Mouse (Mus musculus): Measurements from ENCODE around the gene Tprg.

Tprg gene

GRCm38 (mm10) chr16:25286517-25286916, at the start of gene Tprg:
Tprg (plus strand) TSS chr16:25286817.
- in situ Hi-C loops (cut with MboI, MseI): no loop called here

- in situ Hi-C loops (cut with MboI, MseI): no loop called here
Measured at GRCm38 (mm10) chr16:25238274-25239050, 48.2 kb upstream of the Tprg start.

GRCm38 (mm10) chr16:25248889-25249288, 37.7 kb upstream of the Tprg start:
- in situ Hi-C loops (cut with MboI, MseI): no loop called here

- in situ Hi-C loops (cut with MboI, MseI): no loop called here
Measured at GRCm38 (mm10) chr16:25250129-25250749, 36.4 kb upstream of the Tprg start.

- in situ Hi-C loops (cut with MboI, MseI): no loop called here
Measured at GRCm38 (mm10) chr16:25251080-25251479, 35.5 kb upstream of the Tprg start.

- in situ Hi-C loops (cut with MboI, MseI): no loop called here
Measured at GRCm38 (mm10) chr16:25254646-25255045, 32.0 kb upstream of the Tprg start.

- in situ Hi-C loops (cut with MboI, MseI): no loop called here
Measured at GRCm38 (mm10) chr16:25255186-25255585, 31.4 kb upstream of the Tprg start.

- in situ Hi-C loops (cut with MboI, MseI): no loop called here
Measured at GRCm38 (mm10) chr16:25255603-25256260, 30.9 kb upstream of the Tprg start.

- in situ Hi-C loops (cut with MboI, MseI): loop anchor here (5.0 kb wide), 2 partner anchors 170 to 1280 kb away; no protein-coding TSS in a partner anchor
Measured at GRCm38 (mm10) chr16:25262306-25262705, 24.3 kb upstream of the Tprg start.

- in situ Hi-C loops (cut with MboI, MseI): loop anchor here (5.0 kb wide), 2 partner anchors 171 to 1281 kb away; no protein-coding TSS in a partner anchor
Measured at GRCm38 (mm10) chr16:25262965-25263364, 23.7 kb upstream of the Tprg start.

- in situ Hi-C loops (cut with MboI, MseI): loop anchor here (5.0 kb wide), 2 partner anchors 171 to 1281 kb away; no protein-coding TSS in a partner anchor
Measured at GRCm38 (mm10) chr16:25263520-25264149, 23.0 kb upstream of the Tprg start.

GRCm38 (mm10) chr16:25265177-25265576, 21.4 kb upstream of the Tprg start:
- in situ Hi-C loops (cut with MboI, MseI): loop anchor here (5.0 kb wide), 1 partner anchor 43 kb away; no protein-coding TSS in a partner anchor

- in situ Hi-C loops (cut with MboI, MseI): loop anchor here (5.0 kb wide), 1 partner anchor 46 kb away; no protein-coding TSS in a partner anchor
Measured at GRCm38 (mm10) chr16:25268276-25268675, 18.3 kb upstream of the Tprg start.

- in situ Hi-C loops (cut with MboI, MseI): no loop called here
Measured at GRCm38 (mm10) chr16:25282563-25282962, 4.1 kb upstream of the Tprg start.

- in situ Hi-C loops (cut with MboI, MseI): no loop called here
Measured at GRCm38 (mm10) chr16:25293753-25294152, 7.1 kb downstream of the Tprg start.

GRCm38 (mm10) chr16:25295546-25295945, 8.9 kb downstream of the Tprg start:
- in situ Hi-C loops (cut with MboI, MseI): no loop called here

GRCm38 (mm10) chr16:25296746-25297145, 10.1 kb downstream of the Tprg start:
- in situ Hi-C loops (cut with MboI, MseI): no loop called here

- in situ Hi-C loops (cut with MboI, MseI): no loop called here
Measured at GRCm38 (mm10) chr16:25298204-25298603, 11.6 kb downstream of the Tprg start.

GRCm38 (mm10) chr16:25302616-25303015, 16.0 kb downstream of the Tprg start:
- in situ Hi-C loops (cut with MboI, MseI): loop anchor here (10.0 kb wide), 1 partner anchor 1588 kb away; no protein-coding TSS in a partner anchor

- in situ Hi-C loops (cut with MboI, MseI): no loop called here
Measured at GRCm38 (mm10) chr16:25314006-25314405, 27.4 kb downstream of the Tprg start.

- in situ Hi-C loops (cut with MboI, MseI): no loop called here
Measured at GRCm38 (mm10) chr16:25315090-25315489, 28.5 kb downstream of the Tprg start.
